Mouse (Mus musculus) neural tube, embryonic 11.5 days (tissue): ENCODE results near the gene Gdf15. TPM values are rescaled to one million over a fixed set of nuclear protein-coding genes. Genes with fewer than 3 reads are reported as not detected.

Source experiments
- ATAC-seq: fragments of 200-750 bp; cut with Nextera tagmentation; 2 replicates; pipeline ENCODE4 v1.8.0; 2017; ENCODE audit warnings: moderate number of reproducible peaks, mild to moderate bottlenecking, moderate TSS enrichment, moderate library complexity; ENCODE audit not compliant: insufficient read depth, low FRiP score, low TSS enrichment
- DNase-seq: peaks from one replicate; pipeline ENCODE4 v3.0.0-alpha.2; 2015; ENCODE audit warnings: low spot score
- H3K27ac ChIP-seq: fragments of 300-500 bp; sonication (generic); 2 replicates; pipeline ENCODE4 v1.5.1; 2014; ENCODE audit warnings: low read depth, mild to moderate bottlenecking, low read length
- H3K27me3 ChIP-seq: fragments of 300-500 bp; sonication (generic); 2 replicates; pipeline ENCODE4 v1.6.1; 2014; ENCODE audit warnings: mild to moderate bottlenecking, low read length, mixed read lengths; ENCODE audit not compliant: control insufficient read depth, insufficient read depth
- H3K36me3 ChIP-seq: fragments of 300-500 bp; sonication (generic); 2 replicates; pipeline ENCODE4 v1.6.1; 2014; ENCODE audit warnings: mild to moderate bottlenecking, low read length, moderate library complexity, mixed read lengths; ENCODE audit not compliant: control insufficient read depth, insufficient read depth
- H3K4me1 ChIP-seq: fragments of 300-500 bp; sonication (generic); 2 replicates; pipeline ENCODE4 v1.6.1; 2014; ENCODE audit warnings: low read length, mixed read lengths; ENCODE audit not compliant: control insufficient read depth, insufficient read depth
- H3K4me2 ChIP-seq: fragments of 300-500 bp; sonication (generic); 2 replicates; pipeline ENCODE4 v1.6.1; 2014; ENCODE audit warnings: low read depth, mild to moderate bottlenecking, moderate library complexity
- H3K4me3 ChIP-seq: fragments of 300-500 bp; sonication (generic); 2 replicates; pipeline ENCODE4 v1.5.1; 2014; ENCODE audit warnings: low read depth, low read length
- H3K9ac ChIP-seq: fragments of 300-500 bp; sonication (generic); 2 replicates; pipeline ENCODE4 v1.6.1; 2014; ENCODE audit warnings: mild to moderate bottlenecking, low read length
- H3K9me3 ChIP-seq: fragments of 300-500 bp; sonication (generic); 2 replicates; pipeline ENCODE4 v1.6.1; 2016; ENCODE audit warnings: low read length; ENCODE audit not compliant: control insufficient read depth
- WGBS: fragments of 180-500 bp; shearing (Covaris S2); extraction: QIAGEN DNeasy Blood & Tissue Kit; methylation state at CpG from one replicate; pipeline ENCODE4 v1.1.7; 2014; 5-methylcytosine and 5-hydroxymethylcytosine counted together
- polyA plus RNA-seq: library from polyadenylated mRNA; unstranded; fragments of >200 nt; fragmentation: Nextera tagmentation; extraction: Ambion mirVana; gene quantifications from 2 replicates; pipeline ENCODE4 v1.2.1, GENCODE M21; 2014

Gene Gdf15
- polyA plus RNA-seq, 1 experiment from 2014 or later = 0.28 TPM

DNA sequence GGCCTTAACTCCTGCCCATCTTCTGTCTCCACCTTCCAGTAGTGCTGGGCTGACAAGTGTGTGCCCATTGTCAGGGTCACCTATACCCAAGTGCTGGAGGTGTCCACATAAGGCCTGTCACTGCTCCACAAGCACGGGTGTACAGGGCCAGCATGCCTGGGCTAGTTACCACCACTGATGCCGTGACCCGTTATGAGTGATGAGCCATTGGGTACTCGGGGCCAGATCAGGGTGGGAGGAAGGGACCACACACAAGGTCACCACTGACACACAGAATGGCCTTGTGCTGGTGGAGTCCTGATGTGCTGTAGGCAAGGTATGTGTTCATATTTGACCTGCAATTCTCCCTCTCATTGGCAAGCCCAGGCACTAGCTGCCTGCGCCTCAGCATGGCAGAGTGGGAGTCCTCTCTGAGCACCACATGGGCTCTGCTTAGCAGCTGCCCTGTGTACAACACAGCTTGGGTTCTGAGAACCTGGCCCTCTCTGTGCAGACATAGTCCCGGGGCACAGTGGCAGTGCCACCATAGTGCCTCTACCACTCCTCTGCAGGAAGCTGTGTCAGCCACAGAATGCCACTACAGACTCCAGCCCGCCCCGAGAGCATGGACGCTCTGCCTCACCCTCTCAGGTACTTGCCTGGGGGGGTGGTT, 47.5 kb downstream of the Gdf15 start:
- ATAC-seq = no peak
- WGBS = 94% methylated on average over 9 of the region's 9 CpGs
- peaks cover 23% of the 10 kb centered on the region for H3K36me3 ChIP-seq

DNA sequence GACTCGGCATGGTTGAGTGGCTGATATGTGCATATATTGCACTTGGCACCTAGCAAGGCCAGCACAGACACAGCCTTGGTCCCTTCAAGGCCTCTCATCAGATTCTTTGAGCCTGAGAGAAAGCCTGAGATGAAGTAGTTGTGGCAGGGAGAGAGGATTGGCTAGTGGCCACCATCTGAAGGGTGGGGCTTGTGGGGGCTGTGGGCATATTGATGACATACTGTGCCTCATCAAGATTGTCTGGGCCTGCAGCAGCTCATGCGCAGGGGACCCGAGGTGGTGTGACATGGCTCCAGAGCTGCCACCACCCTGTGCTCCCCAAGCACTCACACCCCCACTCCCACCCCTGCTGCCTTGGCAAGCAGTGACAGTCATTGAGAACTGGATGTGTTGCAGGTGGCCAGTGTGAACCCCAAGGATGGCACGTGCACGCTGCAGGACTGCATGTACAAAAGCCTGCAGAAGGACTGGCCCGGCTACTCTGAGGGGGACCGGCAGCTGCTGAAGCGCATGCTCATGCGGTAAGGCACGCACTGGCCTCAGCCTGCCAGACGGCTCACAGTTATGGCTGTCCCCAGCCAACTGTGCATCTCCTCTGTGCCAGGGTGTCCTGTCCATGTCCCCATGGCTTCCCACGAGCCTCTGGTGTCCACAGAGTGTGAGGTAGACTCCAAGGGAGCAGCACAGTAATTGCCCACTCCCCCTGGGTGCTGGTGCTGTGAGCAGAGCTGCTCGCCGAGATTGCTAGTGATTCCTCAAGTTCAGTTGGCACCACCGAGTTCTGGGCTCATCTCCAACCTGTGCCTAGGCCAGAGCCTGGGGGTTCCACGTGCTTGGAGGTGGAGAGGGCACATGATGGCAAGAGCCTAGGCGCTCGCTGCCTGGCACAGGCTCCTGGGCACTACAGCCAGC, 48.5 kb downstream of the Gdf15 start:
- no peaks in the 10 kb centered on the region for H3K9me3 ChIP-seq
- ATAC-seq (no peak), DNase-seq (no peak)
- no peak overlapping the region for H3K4me2 ChIP-seq
- no peaks in the 10 kb centered on the region for H3K4me1 ChIP-seq
- H3K27me3 ChIP-seq = no peaks in the 10 kb centered on the region
- H3K36me3 ChIP-seq = peaks cover 26% of the 10 kb centered on the region
- H3K27ac ChIP-seq = no peak overlapping the region
- WGBS = 93% methylated on average over 18 of the region's 18 CpGs
- no peak overlapping the region for H3K9ac ChIP-seq
- H3K4me3 ChIP-seq = no peak overlapping the region

More for the DNA sequence above, 47.5 kb downstream of the Gdf15 start:
- Histone ChIP-seq H3K27ac (no peak overlapping the region), H3K4me1 (no peaks in the 10 kb centered on the region), H3K9ac (no peak overlapping the region), H3K27me3 (no peaks in the 10 kb centered on the region), H3K9me3 (no peaks in the 10 kb centered on the region), H3K4me2 (no peak overlapping the region), H3K4me3 (no peak overlapping the region)
- no peak for DNase-seq

Other genes with a start within 250 kb of the Gdf15 start
- gene Crtc1, start 192.9 kb downstream of the Gdf15 start, polyA plus RNA-seq = 16.1 and 17.9 TPM in 2 replicates
- gene Klhl26, start 155.5 kb downstream of the Gdf15 start, polyA plus RNA-seq = 14.6 and 17.0 TPM in 2 replicates
- 19.3 and 20.7 TPM in 2 replicates for gene Tmem59l, start 145.1 kb downstream of the Gdf15 start, polyA plus RNA-seq
- gene Crlf1, start 139.3 kb downstream of the Gdf15 start, polyA plus RNA-seq = 3.4 and 3.7 TPM in 2 replicates
- gene Rex1bd, start 125.7 kb downstream of the Gdf15 start, polyA plus RNA-seq = 118 and 132 TPM in 2 replicates
- gene Uba52, start 121.7 kb downstream of the Gdf15 start, polyA plus RNA-seq = 809 and 814 TPM in 2 replicates
- 243 and 252 TPM in 2 replicates for gene Fkbp8, start 104.7 kb downstream of the Gdf15 start, polyA plus RNA-seq
- 49.8 and 53.8 TPM in 2 replicates for gene Kxd1, start 104.5 kb downstream of the Gdf15 start, polyA plus RNA-seq
- 18.8 and 22.2 TPM in 2 replicates for gene Ell, start 93.0 kb downstream of the Gdf15 start, polyA plus RNA-seq
- gene Isyna1, start 38.1 kb downstream of the Gdf15 start, polyA plus RNA-seq = 87.9 and 90.7 TPM in 2 replicates
- 125 and 137 TPM in 2 replicates for gene Ssbp4, start 23.6 kb downstream of the Gdf15 start, polyA plus RNA-seq
- gene Lrrc25, start 16.3 kb downstream of the Gdf15 start, polyA plus RNA-seq = 0.85 and 1.2 TPM in 2 replicates
- gene Pgpep1, start 27.9 kb upstream of the Gdf15 start, polyA plus RNA-seq = 246 and 268 TPM in 2 replicates
- 298 and 301 TPM in 2 replicates for gene Lsm4, start 40.8 kb upstream of the Gdf15 start, polyA plus RNA-seq
- 167 and 171 TPM in 2 replicates for gene Jund, start 66.5 kb upstream of the Gdf15 start, polyA plus RNA-seq
- not detected in 2 replicates for gene Iqcn, start 71.0 kb upstream of the Gdf15 start, polyA plus RNA-seq
- gene Gm3336, start 86.1 kb upstream of the Gdf15 start, polyA plus RNA-seq = not detected in 2 replicates
- 0.42 TPM in 1 of 2 replicates, not detected in the other for gene Pde4c, start 91.3 kb upstream of the Gdf15 start, polyA plus RNA-seq
- 97.9 and 111 TPM in 2 replicates for gene Rab3a, start 122.2 kb upstream of the Gdf15 start, polyA plus RNA-seq
- gene Mpv17l2, start 128.5 kb upstream of the Gdf15 start, polyA plus RNA-seq = 40.7 and 41.3 TPM in 2 replicates
- 52.4 and 54.7 TPM in 2 replicates for gene Pik3r2, start 144.3 kb upstream of the Gdf15 start, polyA plus RNA-seq
- 10.5 and 14.7 TPM in 2 replicates for gene Mast3, start 172.6 kb upstream of the Gdf15 start, polyA plus RNA-seq
- not detected in 2 replicates for gene Il12rb1, start 176.0 kb upstream of the Gdf15 start, polyA plus RNA-seq
- gene Arrdc2, start 207.3 kb upstream of the Gdf15 start, polyA plus RNA-seq = 8.8 and 10.2 TPM in 2 replicates
- gene Kcnn1, start 230.8 kb upstream of the Gdf15 start, polyA plus RNA-seq = 14.0 and 14.1 TPM in 2 replicates
- gene Ccdc124, start 241.5 kb upstream of the Gdf15 start, polyA plus RNA-seq = 152 and 155 TPM in 2 replicates